In the genomic region with DNA sequence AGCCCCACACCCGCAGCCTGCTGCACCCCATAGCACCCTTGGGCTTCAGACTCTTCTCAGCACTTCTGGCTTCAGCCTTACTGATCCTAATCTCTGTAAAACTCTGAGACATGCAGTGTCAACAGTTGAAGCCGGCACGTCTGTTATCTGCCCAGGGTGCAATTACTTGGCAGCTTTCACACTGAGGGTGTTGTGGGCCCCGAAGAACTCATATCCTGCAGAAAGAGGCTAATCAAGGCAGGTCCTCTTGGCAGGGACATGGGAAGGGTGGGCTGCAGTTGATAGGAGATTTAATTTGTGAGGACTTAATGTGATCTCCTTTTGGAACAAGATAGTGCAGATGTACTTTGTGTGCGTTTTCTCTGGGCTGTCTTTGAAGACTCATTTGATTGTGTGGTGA, we compare ENCODE assay signal across 27 mouse cellular contexts. TPM values are rescaled to one million over a fixed set of nuclear protein-coding genes. Genes with fewer than 3 reads are reported as not detected.
DNase-seq lines count a peak whose midpoint lies in the region; ATAC-seq and TF ChIP-seq lines count a peak whose summit lies in the region.
"Had no signal": no experiment of that assay in that cellular context is flagged by ENCODE, and none has a peak within 500 bp of the region (broad histone marks: within the 10 kb centered on the region; RNA-seq: fewer than 3 reads in every experiment).

No protein-coding gene starts in this region.

- H3K36me3 ChIP-seq in G1E (replicated peaks) (peaks cover 93% of the 10 kb centered on the region), MEL (ENCODE audit: control insufficient read depth in 1 of 2, insufficient read depth in 2 of 2, low read length in 2 of 2) (peaks cover 2 to 42% of the 10 kb centered on the region in 2 experiments)
- peaks cover 8% of the 10 kb centered on the region for H3K36me3 ChIP-seq in liver, embryonic 16.5 days (ENCODE audit: control insufficient read depth, insufficient read depth)

- no peaks in the 10 kb centered on the region for H3K79me2 ChIP-seq in MEL (ENCODE audit: control insufficient read depth, insufficient read depth, low read length, poor library complexity)

- DNase-seq in G1E (ENCODE audit: low spot score) (no peak), MEL (ENCODE audit: low read depth, low spot score) (peak; percentile 88)
- DNase-seq in gastrocnemius, postnatal 25 days = no peak
- no peak for DNase-seq in ovary, adult 18-20 months (ENCODE audit: low spot score)
- DNase-seq: adrenal gland, adult 2 months; adrenal gland, postnatal 25 days; cerebellum, adult 18-20 months; cerebellum, adult 9-10 months; cerebellum, postnatal 14 days; forebrain, postnatal 0 days; gastrocnemius, adult 2 months; gastrocnemius, postnatal 14 days; heart, adult 18-20 months; heart, postnatal 10 days; heart, postnatal 36 days had no signal

- no peak overlapping the region for H3K4me3 ChIP-seq in G1E (ENCODE audit: low read depth, low read length)
- H3K4me3 ChIP-seq in MEL (ENCODE audit: control insufficient read depth in 1 of 2, insufficient read depth in 1 of 2, low read depth in 2 of 2, low read length in 2 of 2) = no peak overlapping the region
- no peak overlapping the region for H3K4me3 ChIP-seq in liver, embryonic 16.5 days (ENCODE audit: low read depth, low read length)
- H3K4me3 ChIP-seq: embryonic facial prominence, embryonic 12.5 days; embryonic facial prominence, embryonic 15.5 days; gastrocnemius, adult 2 months; heart, embryonic 12.5 days; heart, embryonic 15.5 days; hindbrain, embryonic 10.5 days; hindbrain, embryonic 13.5 days had no signal

- no peak overlapping the region for H3K9ac ChIP-seq in MEL (ENCODE audit: control insufficient read depth, low read depth, low read length, poor library complexity, severe bottlenecking)
- H3K9ac ChIP-seq in liver, embryonic 16.5 days (ENCODE audit: low read depth, low read length) = no peak overlapping the region
- H3K9ac ChIP-seq: embryonic facial prominence, embryonic 12.5 days; embryonic facial prominence, embryonic 15.5 days; forebrain, postnatal 0 days; heart, embryonic 12.5 days; heart, embryonic 15.5 days; hindbrain, embryonic 13.5 days had no signal

- TF ChIP-seq CTCF in G1E (IDR thresholded peaks at IDR 0.05; ENCODE audit: low read depth, low read length) = no peak
- no peak for TF ChIP-seq CTCF in MEL (IDR thresholded peaks at IDR 0.05 in 2 of 3, conservative IDR thresholded peaks at IDR 0.05 in 1 of 3; ENCODE audit: control insufficient read depth in 1 of 3, insufficient read depth in 1 of 3, low read depth in 2 of 3, low read length in 3 of 3, poor library complexity in 1 of 3, severe bottlenecking in 1 of 3)

- H3K27ac ChIP-seq in MEL (ENCODE audit: control insufficient read depth, low read depth, low read length) = peak overlapping the region; percentile 73
- H3K27ac ChIP-seq in liver, embryonic 16.5 days (ENCODE audit: low read length) = no peak overlapping the region
- H3K27ac ChIP-seq: embryonic facial prominence, embryonic 12.5 days; embryonic facial prominence, embryonic 15.5 days; gastrocnemius, adult 2 months; heart, embryonic 15.5 days; hindbrain, embryonic 10.5 days; hindbrain, embryonic 13.5 days had no signal

- no peaks in the 10 kb centered on the region for H3K27me3 ChIP-seq in G1E (ENCODE audit: insufficient read depth, low read length)
- H3K27me3 ChIP-seq in MEL (ENCODE audit: control insufficient read depth in 1 of 2, insufficient read depth in 2 of 2, low read length in 2 of 2) = no peaks in the 10 kb centered on the region
- H3K27me3 ChIP-seq in liver, embryonic 16.5 days (ENCODE audit: control insufficient read depth, insufficient read depth, low read depth, low read length) = no peaks in the 10 kb centered on the region
- H3K27me3 ChIP-seq: embryonic facial prominence, embryonic 12.5 days; embryonic facial prominence, embryonic 15.5 days; heart, embryonic 12.5 days; heart, embryonic 15.5 days; hindbrain, embryonic 13.5 days; Patski had no signal

- TF ChIP-seq POLR2A in MEL (IDR thresholded peaks at IDR 0.05; ENCODE audit: control insufficient read depth in 1 of 2, insufficient read depth in 1 of 2, low read depth in 1 of 2, low read length in 2 of 2, poor library complexity in 1 of 2) = no peak

- no peaks in the 10 kb centered on the region for H3K9me3 ChIP-seq in G1E (replicated peaks)
- no peaks in the 10 kb centered on the region for H3K9me3 ChIP-seq in MEL (replicated peaks; ENCODE audit: insufficient read depth, low read length)
- H3K9me3 ChIP-seq in liver, embryonic 16.5 days (replicated peaks; ENCODE audit: control insufficient read depth, low read length) = no peaks in the 10 kb centered on the region
- H3K9me3 ChIP-seq: embryonic facial prominence, embryonic 12.5 days; embryonic facial prominence, embryonic 15.5 days; heart, embryonic 12.5 days; heart, embryonic 15.5 days; hindbrain, embryonic 10.5 days; hindbrain, embryonic 13.5 days had no signal

- peak; percentile 40 for ATAC-seq in G1E (ENCODE audit: extremely low read depth, insufficient number of reproducible peaks, low FRiP score, poor library complexity, severe bottlenecking)
- peak; percentile 39; the same call in 1 of the 2 replicates for ATAC-seq in liver, embryonic 16.5 days (ENCODE audit: low read depth)
- peak; percentile 84 for ATAC-seq in megakaryocyte-erythroid progenitor cell, adult 5-6 weeks (replicated peaks; ENCODE audit: low FRiP score, low TSS enrichment, poor library complexity, severe bottlenecking)
- ATAC-seq: CD4-positive, CD25-positive, alpha-beta regulatory T cell, adult 4 months; forebrain, embryonic 14.5 days; forebrain, postnatal 0 days; hindbrain, embryonic 16.5 days; Patski had no signal

- no peak overlapping the region for H3K4me2 ChIP-seq in liver, embryonic 16.5 days (ENCODE audit: low read depth, low read length)
- H3K4me2 ChIP-seq: embryonic facial prominence, embryonic 12.5 days; embryonic facial prominence, embryonic 15.5 days; heart, embryonic 12.5 days; heart, embryonic 15.5 days; hindbrain, embryonic 13.5 days had no signal

- WGBS in liver, embryonic 16.5 days (ENCODE audit: insufficient replicate concordance) = 27% methylated on average over 5 of the region's 5 CpGs

- H3K4me1 ChIP-seq in G1E (ENCODE audit: insufficient read depth, low read depth, low read length) (peaks cover 27% of the 10 kb centered on the region), MEL (ENCODE audit: control insufficient read depth in 1 of 2, insufficient read depth in 2 of 2, low read length in 2 of 2) (peaks cover 20 to 26% of the 10 kb centered on the region in 2 experiments)
- H3K4me1 ChIP-seq in liver, embryonic 16.5 days (ENCODE audit: control insufficient read depth, low read depth, low read length) = peaks cover 5% of the 10 kb centered on the region
- H3K4me1 ChIP-seq: embryonic facial prominence, embryonic 12.5 days; embryonic facial prominence, embryonic 15.5 days; hindbrain, embryonic 10.5 days; hindbrain, embryonic 13.5 days had no signal

- TF ChIP-seq RAD21 in MEL (IDR thresholded peaks at IDR 0.05; ENCODE audit: low read depth, low read length) = no peak

- TF ChIP-seq EP300 in MEL (IDR thresholded peaks at IDR 0.05; ENCODE audit: low read depth in 1 of 2, low read length in 2 of 2) = peak; percentile 91 to 95

TF ChIP-seq in MEL, 35 proteins besides CTCF, POLR2A, EP300 and RAD21 (continues in another document):
- TF ChIP-seq MXI1 (IDR thresholded peaks at IDR 0.05; ENCODE audit: low read depth, low read length) = peak; percentile 83
- no peak for TF ChIP-seq ZMIZ1 (IDR thresholded peaks at IDR 0.05; ENCODE audit: low read depth, low read length)
- TF ChIP-seq POLR2AphosphoS5 (IDR thresholded peaks at IDR 0.05; ENCODE audit: borderline replicate concordance, low read depth, low read length) = no peak
- TF ChIP-seq ZKSCAN1 (IDR thresholded peaks at IDR 0.05; ENCODE audit: low read depth, low read length) = peak; percentile 80
- peak; percentile 83 for TF ChIP-seq MYB (IDR thresholded peaks at IDR 0.05; ENCODE audit: low read depth, low read length)
- TF ChIP-seq ZNF384 (IDR thresholded peaks at IDR 0.05; ENCODE audit: low read depth, low read length) = 0 out of 2 replicates have a peak, but pooled peaks have one; percentile 29
- peak; percentile 63; the same call in 1 of the 2 replicates for TF ChIP-seq HCFC1 (IDR thresholded peaks at IDR 0.05; ENCODE audit: low read depth, low read length)
- TF ChIP-seq SMC3 (IDR thresholded peaks at IDR 0.05; ENCODE audit: low read depth, low read length) = 0 out of 2 replicates have a peak, but pooled peaks have one; percentile 3
- TF ChIP-seq UBTF (IDR thresholded peaks at IDR 0.05; ENCODE audit: borderline replicate concordance, insufficient read depth, low read depth, low read length) = no peak
- peak; percentile 96 for TF ChIP-seq RCOR1 (IDR thresholded peaks at IDR 0.05; ENCODE audit: low read depth, low read length)
- TF ChIP-seq ELF1 (IDR thresholded peaks at IDR 0.05; ENCODE audit: low read depth, low read length) = peak; percentile 52
- no peak for TF ChIP-seq ZC3H11A (IDR thresholded peaks at IDR 0.05; ENCODE audit: low read depth, low read length)
- no peak for TF ChIP-seq JUND (IDR thresholded peaks at IDR 0.05; ENCODE audit: low read depth, low read length)
- peak; percentile 84 for TF ChIP-seq MAZ (IDR thresholded peaks at IDR 0.05; ENCODE audit: low read depth, low read length)

RNA-seq across cellular contexts. Expression of gene Slc6a4, which starts 14.8 kb away (rescaled TPM):
- total RNA-seq in G1E (2014; fragmentation: Nextera tagmentation) (not detected in 2 replicates), G1E (2017) (0.12 and 0.27 TPM in 2 replicates), MEL (2012; rRNA removed) (not detected in 2 replicates)
- polyA plus RNA-seq in G1E (2012) (not detected in 2 replicates), MEL (2012; ENCODE audit: insufficient read depth in 1 of 2, insufficient read length in 2 of 2, low read depth in 1 of 2, low replicate concordance in 2 of 2, missing spikeins in 1 of 2) (not detected)
- polyA plus RNA-seq in liver, embryonic 16.5 days (2015; fragmentation: Nextera tagmentation; extraction: Ambion mirVana) = 1.7 and 1.9 TPM in 2 replicates
- not detected in 2 replicates for total RNA-seq in megakaryocyte-erythroid progenitor cell, adult 5-6 weeks (2014; fragmentation: Nextera tagmentation)
- 0.09 and 1.8 TPM in 2 replicates for total RNA-seq in megakaryocyte-erythroid progenitor cell, adult 5-6 weeks (2017)
- under 1 TPM in 1 of 2 experiments, not detected in 1; 0.56 TPM for total RNA-seq in gastrocnemius, postnatal 25 days (2021)

RNA-seq across cellular contexts. Expression of gene Blmh, which starts 59.0 kb away (rescaled TPM):
- total RNA-seq in G1E (2014; fragmentation: Nextera tagmentation) = 150 and 173 TPM in 2 replicates
- total RNA-seq in G1E (2017) = 304 and 320 TPM in 2 replicates
- 22.7 and 23.4 TPM in 2 replicates for polyA plus RNA-seq in G1E (2012)
- 111 and 144 TPM in 2 replicates for total RNA-seq in MEL (2012; rRNA removed)
- polyA plus RNA-seq in MEL (2012; ENCODE audit: insufficient read depth in 1 of 2, insufficient read length in 2 of 2, low read depth in 1 of 2, low replicate concordance in 2 of 2, missing spikeins in 1 of 2) = 100 to 1,000 TPM in 1 of 2 experiments, not detected in 1; 116 TPM
- 37.5 and 41.1 TPM in 2 replicates for polyA plus RNA-seq in liver, embryonic 16.5 days (2015; fragmentation: Nextera tagmentation; extraction: Ambion mirVana)
- total RNA-seq in megakaryocyte-erythroid progenitor cell, adult 5-6 weeks (2014; fragmentation: Nextera tagmentation) = 59.7 and 60.5 TPM in 2 replicates
- 178 and 200 TPM in 2 replicates for total RNA-seq in megakaryocyte-erythroid progenitor cell, adult 5-6 weeks (2017)
- 10 to 100 TPM; 25.8 to 30.3 TPM for total RNA-seq in gastrocnemius, postnatal 25 days (2021)
